Mouse (Mus musculus) thymus, postnatal 14 days (tissue): ENCODE measurements around the gene Hist1h2ak.

ENCODE experiments used
- DNase-seq: peaks from one replicate; pipeline ENCODE4 v3.0.0; 2021

The Hist1h2ak gene

DNA sequence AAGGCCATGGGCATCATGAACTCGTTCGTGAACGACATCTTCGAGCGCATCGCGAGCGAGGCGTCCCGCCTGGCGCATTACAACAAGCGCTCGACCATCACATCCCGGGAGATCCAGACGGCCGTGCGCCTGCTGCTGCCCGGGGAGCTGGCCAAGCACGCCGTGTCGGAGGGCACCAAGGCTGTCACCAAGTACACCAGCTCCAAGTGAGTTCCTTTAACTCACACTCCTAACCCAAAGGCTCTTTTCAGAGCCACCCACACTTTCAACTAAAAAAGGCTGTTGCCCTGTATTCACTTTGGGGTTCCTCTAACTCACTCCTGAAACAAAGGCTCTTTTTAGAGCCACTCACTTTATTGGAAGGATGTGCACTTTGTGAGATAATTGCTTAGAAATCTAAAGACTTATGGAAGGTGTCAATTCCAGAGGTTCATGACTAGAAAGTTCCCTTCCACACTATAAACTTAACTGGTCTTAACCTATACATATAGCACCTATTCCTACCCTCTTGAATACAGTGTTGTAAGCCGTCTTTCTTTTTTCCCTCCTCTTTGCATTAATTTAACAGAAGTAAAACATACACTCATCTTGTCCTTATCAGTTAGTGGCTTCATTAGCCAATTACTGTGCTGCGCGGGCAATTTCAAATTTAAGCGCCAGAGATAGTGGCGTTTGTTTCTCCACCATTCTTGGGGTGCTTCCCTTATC is 821 bp upstream of the Hist1h2ak start:
- DNase-seq: peak; percentile 53

DNA sequence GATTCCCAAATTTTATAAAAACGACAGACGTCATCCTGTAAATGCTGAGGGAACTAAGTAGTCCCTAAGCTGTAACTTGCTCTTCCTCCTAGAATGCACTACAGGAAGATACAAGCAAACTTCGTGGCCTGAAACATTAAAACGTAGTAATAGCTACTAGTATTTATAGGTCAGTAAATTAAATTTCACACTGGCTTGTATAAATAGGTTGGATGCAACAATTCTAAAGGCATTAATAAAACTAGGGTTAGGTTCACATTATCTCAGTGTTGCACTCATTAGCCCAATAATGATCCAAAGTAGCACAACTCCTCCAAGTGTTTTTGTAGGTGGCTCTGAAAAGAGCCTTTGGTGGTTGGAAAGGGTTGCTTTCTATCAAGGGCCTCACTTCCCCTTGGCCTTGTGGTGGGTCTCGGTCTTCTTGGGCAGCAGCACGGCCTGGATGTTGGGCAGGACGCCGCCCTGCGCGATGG is 540 bp downstream of the Hist1h2ak start:
- DNase-seq: no peak

DNA sequence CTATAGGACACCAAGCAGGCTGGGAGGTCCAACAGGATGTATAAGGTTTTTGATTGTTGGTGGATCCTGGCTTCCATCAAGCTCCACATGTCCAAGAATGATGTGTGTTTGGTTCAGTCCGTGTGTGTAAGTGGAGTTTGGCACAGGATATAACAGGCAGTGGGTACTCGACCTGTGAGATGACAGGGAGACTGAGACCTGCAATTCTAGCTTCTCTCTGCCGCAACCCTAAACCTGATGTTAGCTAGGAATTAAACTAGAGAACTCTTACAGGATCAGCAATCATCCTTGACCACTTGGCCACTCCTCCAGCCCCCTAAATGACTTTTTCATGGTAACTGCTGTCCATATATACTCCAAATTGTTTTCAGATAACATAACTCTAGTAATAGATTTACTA is 1.3 kb downstream of the Hist1h2ak start:
- no peak for DNase-seq

DNA sequence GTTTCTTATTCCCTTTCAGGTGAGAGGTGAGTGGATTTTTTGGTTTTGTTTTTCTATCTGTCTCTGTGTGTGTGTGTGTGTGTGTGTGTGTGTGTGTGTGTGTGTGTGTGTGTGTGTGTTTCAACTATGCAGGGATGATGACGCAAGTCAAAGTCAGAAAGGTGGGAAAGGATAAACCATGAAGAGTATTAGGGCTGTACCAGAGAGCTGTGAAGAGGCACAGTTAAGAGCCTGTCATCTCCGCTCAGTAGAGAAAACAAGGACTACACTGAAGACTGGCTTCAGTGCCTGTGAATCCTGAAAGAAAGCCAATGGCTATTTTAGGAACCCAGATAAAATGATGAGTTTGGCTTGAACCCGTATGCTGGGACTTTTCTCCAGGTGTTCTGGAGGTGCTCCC is 1.8 kb downstream of the Hist1h2ak start:
- no peak for DNase-seq

DNA sequence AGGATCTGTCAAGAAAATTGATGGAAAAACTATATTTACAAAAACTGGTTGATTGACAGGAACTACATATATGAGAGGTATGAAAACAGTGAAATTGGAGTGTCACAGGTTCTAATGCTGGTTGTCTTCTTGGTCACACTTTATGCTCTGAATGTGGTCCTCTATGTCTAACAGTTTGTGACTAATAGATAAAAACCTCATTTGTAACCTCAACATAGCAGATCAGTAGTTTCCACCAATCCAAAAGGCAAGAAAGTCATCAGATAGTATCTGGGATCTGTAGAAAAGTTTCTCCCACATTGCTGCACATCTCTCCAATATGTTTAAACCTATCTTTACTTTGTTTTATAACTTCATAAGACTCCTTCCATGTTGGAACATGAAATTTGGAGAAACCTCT is 2.2 kb downstream of the Hist1h2ak start:
- no peak for DNase-seq

DNA sequence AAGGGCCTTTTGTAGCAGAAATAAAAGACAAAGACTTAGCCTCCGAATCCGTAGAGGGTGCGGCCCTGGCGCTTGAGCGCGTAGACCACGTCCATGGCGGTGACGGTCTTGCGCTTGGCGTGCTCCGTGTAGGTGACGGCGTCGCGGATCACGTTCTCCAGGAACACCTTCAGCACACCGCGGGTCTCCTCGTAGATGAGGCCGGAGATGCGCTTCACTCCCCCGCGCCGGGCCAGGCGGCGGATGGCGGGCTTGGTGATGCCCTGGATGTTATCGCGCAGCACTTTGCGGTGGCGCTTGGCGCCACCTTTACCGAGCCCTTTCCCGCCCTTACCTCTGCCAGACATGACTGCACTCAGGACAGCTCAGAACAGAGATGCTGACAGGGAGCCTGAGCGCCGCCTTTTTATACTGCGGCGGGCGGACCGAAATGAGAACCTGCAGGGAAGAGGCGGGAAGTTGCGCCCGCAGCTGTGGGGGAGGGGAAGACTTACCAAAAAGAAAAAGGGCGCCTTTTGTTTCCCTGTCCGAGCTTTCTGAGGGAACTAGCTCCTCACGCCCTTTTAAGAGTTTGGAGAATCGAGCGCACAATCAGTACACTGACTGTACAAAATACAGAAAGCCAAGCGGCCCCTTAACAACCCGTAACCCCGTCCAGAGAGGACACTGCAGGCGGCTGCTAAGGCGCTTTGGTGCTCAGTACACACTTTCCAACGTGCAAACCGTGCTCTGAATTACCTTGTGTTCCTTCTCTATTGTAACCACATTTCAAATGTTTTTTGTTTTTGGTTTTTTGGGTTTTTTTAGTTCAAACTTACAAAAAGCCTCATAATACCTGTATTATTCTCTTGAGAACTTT is 3.2 kb downstream of the Hist1h2ak start, which contains the start of gene Hist1h4k:
TSS of gene Hist1h4k (minus strand) at position 347 of the 859 bp plus-strand sequence.
- DNase-seq: peak; percentile 98

DNA sequence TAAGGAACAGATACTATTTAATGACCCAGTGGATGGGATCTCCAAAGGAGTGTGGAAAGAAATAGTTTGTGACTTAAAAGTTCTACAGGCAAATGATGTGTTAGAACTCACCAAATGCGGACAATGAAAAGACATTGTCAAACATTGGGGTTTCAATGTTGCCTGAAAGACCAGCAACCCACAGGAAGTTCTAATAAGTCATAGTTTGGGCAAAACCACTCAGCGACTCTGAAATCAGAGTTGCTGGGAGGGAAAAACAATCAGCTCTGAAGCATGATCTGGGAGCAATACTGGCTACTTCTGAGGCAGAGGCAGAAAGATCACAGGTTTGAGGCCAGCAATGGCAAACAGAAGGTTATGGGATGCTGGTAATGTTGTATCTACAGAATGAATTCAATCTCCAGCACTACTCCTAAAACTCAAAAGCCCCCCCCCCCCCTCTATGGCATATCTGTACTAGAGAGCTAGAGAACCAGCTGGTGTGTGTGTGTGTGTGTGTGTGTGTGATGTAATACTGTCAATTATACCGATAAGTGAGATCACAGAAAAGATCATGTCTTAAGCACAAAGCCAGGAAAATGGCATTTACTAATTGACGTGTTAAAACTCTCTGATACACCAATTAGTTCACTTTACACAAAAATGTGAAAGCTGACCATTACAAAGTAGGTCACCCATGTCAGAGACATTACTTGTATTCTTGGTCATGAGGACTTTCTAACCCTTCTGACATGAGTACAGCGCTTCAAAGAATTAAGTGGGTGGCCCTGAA is 4.1 kb downstream of the Hist1h2ak start:
- no peak for DNase-seq

DNA sequence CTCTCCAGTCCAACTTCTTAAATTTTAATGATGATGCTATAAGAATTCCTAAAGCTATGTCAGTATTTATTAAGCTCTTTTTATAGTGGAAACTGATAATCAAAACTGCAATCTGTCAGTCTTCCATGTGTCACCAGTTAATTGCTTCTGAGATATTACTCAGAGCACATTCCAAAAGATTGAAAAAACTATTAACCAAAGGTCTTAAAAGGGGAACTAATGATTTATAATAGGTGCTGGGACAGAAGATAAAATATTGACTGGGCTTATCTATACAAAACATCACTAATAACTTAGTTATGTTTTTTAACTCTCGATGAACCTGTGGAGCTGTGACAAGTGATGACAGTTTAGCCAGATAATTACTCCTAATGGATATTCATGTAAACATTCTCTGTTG is 8.6 kb downstream of the Hist1h2ak start:
- no peak for DNase-seq

DNA sequence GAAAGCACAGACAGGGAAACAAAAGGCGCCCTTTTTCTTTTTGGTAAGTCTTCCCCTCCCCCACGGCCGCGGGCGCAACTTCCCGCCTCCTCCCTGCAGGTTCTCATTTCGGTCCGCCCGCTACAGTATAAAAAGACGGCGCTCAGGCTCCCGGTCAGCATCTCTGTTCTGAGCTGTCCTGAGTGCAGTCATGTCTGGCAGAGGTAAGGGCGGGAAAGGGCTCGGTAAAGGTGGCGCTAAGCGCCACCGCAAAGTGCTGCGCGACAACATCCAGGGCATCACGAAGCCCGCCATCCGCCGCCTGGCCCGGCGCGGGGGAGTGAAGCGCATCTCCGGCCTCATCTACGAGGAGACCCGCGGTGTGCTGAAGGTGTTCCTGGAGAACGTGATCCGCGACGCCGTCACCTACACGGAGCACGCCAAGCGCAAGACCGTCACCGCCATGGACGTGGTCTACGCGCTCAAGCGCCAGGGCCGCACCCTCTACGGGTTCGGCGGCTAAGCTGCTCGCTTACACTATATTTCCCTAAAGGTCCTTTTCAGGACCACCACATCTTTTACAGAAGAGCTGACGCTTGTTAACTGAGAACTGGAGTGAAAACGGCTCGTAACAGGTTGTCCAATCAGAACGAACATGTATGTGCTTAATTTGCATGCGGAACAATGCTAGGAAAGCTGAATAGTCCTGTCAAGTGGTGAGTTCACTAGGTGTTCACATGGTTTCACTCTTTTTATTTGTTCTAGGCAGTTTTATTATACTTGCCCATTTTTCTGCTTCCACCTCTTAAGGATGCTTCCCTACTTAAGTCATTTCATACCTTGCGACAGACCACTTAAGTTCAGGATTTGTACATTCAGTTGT is 18.5 kb downstream of the Hist1h2ak start, which contains the start of gene Hist1h4j:
TSS of gene Hist1h4j (plus strand) at position 159 of the 862 bp plus-strand sequence.
- peak; percentile 90 for DNase-seq

DNA sequence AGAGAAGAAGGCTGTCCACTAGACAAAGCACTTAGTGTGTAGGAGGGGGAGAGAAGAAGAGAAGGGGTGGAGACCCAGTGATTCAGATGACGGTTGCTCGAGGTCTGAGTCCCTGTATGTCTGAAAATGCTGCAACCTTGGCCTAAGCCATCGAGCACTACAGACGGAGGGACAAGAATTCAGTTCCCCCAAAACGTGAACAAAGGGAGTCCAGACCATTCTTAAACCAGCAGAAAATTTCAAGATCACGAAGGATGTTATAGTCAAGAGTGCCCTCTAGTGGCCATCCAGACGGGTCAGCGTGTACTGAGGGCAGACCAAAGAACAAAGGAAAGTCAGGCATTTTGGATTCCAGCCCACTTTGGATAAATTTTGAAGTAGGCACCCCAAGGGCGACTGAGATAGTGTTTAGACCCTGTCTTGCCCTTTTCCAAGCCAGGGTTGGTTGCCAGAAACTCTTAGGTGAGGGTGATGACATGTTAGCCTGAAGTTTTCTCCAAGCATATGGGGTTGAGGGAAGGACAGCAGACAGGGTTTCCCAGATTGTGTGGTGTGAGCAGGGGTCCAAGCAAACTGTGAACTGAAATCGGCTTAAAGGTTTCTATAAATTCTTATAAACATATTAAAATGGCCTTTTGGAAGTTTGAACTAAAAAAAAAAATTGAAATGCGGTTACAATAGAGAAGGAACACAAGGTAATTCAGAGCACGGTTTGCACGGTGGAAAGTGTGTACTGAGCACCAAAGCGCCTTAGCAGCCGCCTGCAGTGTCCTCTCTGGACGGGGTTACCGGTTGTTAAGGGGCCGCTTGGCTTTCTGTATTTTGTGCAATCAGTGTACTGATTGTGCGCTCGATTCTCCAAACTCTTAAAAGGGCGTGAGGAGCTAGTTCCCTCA is 19.4 kb downstream of the Hist1h2ak start:
- DNase-seq: peak; percentile 83

DNA sequence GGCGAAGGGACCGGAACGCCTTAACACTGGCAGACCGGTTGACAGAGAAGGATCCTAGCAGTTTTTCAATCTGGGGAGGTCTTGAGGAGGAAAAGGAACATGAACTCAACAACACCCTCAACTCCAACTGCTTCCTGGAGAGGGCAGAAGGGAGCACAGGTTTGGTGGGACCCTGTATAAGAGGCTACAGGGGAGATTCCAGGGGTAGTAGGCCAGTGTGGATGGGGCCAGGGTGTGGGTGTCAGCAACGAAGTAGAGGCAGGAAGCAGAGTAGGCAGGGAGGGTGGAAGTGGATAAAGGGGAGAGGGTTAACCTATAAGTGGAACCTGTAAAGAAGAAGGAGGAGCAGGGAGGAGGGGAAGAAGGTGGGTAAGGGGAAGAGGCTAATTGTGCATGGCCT is 20.2 kb downstream of the Hist1h2ak start:
- peak; percentile 57 for DNase-seq

DNA sequence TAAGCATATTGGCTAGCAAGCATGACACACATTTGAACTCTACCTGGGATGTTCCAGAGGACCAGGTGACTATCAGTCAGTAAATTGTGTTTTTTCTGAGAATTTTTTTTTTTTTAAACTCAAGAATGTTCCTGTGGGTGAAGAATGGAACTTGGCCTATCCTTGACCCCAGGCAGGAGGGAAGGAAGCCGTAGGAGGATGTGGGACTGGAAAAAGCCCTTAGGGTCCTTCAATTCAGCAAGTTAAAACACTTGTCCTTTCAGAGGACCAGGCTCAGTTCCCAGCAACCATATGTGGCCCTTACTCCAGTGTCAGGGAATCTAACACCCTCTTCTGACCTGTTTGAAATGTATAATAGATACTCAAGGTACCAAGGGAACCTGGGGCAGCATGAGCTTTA is 24.1 kb downstream of the Hist1h2ak start:
- no peak for DNase-seq

DNA sequence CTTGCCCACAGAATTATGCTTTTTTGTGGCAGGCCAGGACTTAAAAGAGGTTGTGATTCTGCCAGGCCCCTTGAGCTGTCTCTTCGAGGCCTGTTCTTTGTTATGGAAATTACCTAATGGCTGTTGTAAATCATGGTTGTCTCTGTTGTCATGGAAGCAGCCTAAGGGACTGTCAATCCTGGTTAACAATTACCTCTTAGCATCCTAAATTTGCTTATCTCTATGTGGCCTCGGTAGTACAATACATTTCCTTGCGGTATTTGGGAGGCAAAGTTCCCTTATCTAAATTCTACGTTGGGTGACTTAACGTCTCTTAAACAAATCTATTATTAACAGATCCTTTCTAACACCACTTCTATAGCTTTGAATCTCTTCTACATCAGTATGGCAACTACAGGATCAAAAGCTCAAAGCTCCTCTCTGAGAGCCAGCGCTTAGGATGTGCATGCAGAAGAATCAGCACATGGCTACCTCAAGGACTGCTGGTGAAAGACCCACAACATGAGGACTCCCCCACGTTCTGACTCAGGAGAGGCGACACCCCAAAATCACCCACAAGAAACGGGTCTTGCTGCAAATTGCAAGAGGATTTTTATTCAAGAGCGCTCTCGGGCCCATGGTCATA is 25.6 kb downstream of the Hist1h2ak start:
- DNase-seq: no peak

DNA sequence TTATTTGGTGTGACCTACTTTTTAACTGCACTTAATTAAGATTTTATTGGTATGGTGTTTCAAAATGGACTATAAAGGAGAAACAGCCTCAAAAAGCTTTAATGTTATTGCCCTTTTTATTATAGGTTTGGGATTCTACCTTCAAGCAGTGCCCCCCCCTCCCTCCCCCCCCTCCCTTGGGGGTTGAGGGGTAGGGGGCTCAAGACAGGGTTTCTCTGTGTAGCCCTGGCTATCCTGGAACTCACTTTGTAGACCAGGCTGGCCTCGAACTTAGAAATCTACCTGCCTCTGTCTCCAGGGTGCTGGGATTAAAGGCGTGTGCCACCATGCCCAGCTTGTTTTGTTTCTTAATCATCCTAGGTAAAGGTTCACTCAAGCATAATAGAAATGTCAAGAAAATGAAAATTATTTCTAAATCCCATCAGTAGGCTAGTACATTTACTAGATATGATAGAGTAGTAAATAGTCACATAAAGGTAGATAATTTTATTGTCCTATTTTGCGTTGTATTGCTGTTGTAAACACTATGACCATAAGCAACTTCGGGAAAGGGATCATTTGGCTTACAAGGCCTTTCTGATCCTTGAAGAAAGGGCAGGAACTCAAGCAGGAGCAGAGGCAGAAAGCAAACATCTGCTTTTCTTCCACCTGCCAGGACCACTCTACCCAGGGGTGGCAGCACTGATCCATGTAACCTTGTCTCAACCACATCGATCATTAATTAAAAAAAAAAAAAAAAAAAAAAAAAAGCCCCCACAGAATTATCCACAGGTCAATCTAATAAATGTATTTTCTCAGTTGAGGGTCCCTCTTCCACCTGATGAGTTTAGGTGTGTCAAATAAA is 30.4 kb downstream of the Hist1h2ak start:
- peak; percentile 55 for DNase-seq

DNA sequence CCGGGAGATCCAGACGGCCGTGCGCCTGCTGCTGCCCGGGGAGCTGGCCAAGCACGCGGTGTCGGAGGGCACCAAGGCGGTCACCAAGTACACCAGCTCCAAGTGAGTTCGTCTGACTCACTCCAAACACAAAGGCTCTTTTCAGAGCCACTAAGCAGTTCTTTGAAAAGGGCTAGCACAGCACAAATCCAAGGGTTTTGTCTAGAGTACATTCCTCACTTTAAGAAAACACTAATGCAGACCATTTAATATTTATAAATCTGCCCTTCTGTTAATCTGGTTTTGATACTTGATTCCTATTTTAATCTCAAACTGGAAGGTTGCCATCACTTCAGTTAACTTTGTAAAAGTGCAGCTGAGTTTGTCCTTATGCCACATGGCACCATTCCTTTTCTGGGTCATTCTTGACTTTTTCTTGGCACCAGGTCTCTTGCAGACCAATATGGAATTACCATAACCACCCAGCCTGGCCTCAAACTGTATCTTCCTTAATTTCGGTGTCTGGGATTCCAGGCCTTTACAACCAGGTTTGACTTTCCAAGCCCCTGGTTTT is 31.2 kb downstream of the Hist1h2ak start:
- DNase-seq: no peak

DNA sequence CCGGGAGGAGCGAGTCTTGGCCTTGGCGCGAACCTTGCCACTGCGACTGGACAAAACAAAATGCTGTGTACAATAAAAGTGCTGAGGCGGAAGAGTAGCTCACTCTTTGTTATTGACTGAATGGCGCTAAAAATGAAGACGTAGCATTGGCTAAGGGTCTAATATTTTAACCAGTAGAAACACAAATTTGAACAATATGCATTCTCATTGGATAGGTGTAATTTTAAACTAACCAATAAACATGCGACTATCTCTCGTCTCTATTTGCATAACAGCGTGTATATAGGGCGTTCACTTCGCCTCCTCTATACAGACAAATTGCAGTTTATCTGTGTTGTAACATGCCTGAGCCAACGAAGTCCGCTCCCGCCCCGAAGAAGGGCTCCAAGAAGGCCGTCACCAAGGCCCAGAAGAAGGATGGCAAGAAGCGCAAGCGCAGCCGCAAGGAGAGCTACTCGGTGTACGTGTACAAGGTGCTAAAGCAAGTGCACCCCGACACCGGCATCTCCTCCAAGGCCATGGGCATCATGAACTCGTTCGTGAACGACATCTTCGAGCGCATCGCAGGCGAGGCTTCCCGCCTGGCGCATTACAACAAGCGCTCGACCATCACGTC is 31.8 kb downstream of the Hist1h2ak start, which contains the start of gene Hist1h2bm:
TSS of gene Hist1h2bm (plus strand) at position 288 of the 616 bp plus-strand sequence.
- DNase-seq: peak; percentile 80

DNA sequence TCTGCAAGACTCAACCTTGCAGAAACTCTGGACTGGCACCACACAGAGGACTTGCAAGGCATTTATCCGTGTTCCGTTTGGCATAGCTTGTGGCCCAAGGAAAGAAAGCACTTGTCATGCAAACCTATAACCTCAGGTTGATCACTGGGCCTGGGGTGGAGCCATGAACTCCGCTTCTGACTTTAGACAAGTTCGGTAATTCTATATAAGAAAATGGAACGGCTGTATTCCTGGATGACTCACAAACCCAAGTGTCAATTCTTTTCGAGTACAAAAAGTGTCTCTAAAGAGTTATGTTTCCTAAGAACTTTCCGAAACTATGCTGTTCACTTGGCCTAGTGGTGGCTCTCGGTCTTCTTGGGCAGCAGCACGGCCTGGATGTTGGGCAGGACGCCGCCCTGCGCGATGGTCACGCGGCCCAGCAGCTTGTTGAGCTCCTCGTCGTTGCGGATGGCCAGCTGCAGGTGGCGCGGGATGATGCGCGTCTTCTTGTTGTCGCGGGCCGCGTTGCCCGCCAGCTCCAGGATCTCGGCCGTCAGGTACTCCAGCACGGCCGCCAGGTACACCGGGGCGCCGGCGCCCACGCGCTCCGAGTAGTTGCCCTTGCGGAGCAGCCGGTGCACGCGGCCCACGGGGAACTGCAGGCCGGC is 32.4 kb downstream of the Hist1h2ak start:
- peak; percentile 24 for DNase-seq
